In genomic region chr17:65672926-65673325, GRCm38 (mm10) we compare ENCODE assay signal across 27 mouse cellular contexts. TPM values are rescaled to one million over a fixed set of nuclear protein-coding genes. Genes with fewer than 3 reads are reported as not detected.
A peak's percentile ranks its signal among the peaks of the same experiment; 100 is the strongest.
DNase-seq lines count a peak whose midpoint lies in the region; ATAC-seq and TF ChIP-seq lines count a peak whose summit lies in the region.
"Had no signal": no experiment of that assay in that cellular context is flagged by ENCODE, and none has a peak within 500 bp of the region (broad histone marks: within the 10 kb centered on the region; RNA-seq: fewer than 3 reads in every experiment).

No protein-coding gene starts in this region.

- TF ChIP-seq CTCF in heart, adult 2 months (IDR thresholded peaks at IDR 0.05): no peak

- no peaks in the 10 kb centered on the region for H3K4me1 ChIP-seq in forebrain, embryonic 11.5 days (replicated peaks; ENCODE audit: control insufficient read depth, insufficient read depth, low read length)
- H3K4me1 ChIP-seq in forebrain, embryonic 10.5 days: no peaks in the 10 kb centered on the region
- H3K4me1 ChIP-seq in heart, embryonic 10.5 days: peaks cover 11% of the 10 kb centered on the region; the same call in 1 of the 2 replicates
- H3K4me1 ChIP-seq in heart, adult 2 months (ENCODE audit: control insufficient read depth, insufficient read depth, low read length): peaks cover 8% of the 10 kb centered on the region
- H3K4me1 ChIP-seq: embryonic facial prominence, embryonic 12.5 days; forebrain, embryonic 13.5 days; forebrain, embryonic 15.5 days had no signal

- 92% methylated on average over 7 of the region's 7 CpGs for WGBS in forebrain, embryonic 11.5 days
- 92% methylated on average over 7 of the region's 7 CpGs for WGBS in forebrain, embryonic 10.5 days
- 87% methylated on average over 7 of the region's 7 CpGs for WGBS in heart, embryonic 10.5 days
- 96% methylated on average over 7 of the region's 7 CpGs for WGBS in heart, adult 2 months

- no peaks in the 10 kb centered on the region for H3K79me2 ChIP-seq in heart, adult 2 months (replicated peaks; ENCODE audit: control insufficient read depth, insufficient read depth, low read length)

- no peak for TF ChIP-seq POLR2A in heart, adult 2 months (IDR thresholded peaks at IDR 0.05; ENCODE audit: insufficient read depth, low read depth, low read length)

- no peak overlapping the region for H3K9ac ChIP-seq in forebrain, embryonic 11.5 days (ENCODE audit: low read length)
- H3K9ac ChIP-seq in heart, adult 2 months (ENCODE audit: low read depth, low read length): no peak overlapping the region
- H3K9ac ChIP-seq: embryonic facial prominence, embryonic 12.5 days; forebrain, embryonic 13.5 days; forebrain, embryonic 15.5 days; forebrain, postnatal 0 days had no signal

- no peaks in the 10 kb centered on the region for H3K27me3 ChIP-seq in forebrain, embryonic 11.5 days (ENCODE audit: control insufficient read depth, insufficient read depth, low read length)
- H3K27me3 ChIP-seq in forebrain, embryonic 10.5 days (ENCODE audit: poor library complexity, severe bottlenecking): no peaks in the 10 kb centered on the region
- H3K27me3 ChIP-seq in heart, embryonic 10.5 days (ENCODE audit: insufficient read depth, poor library complexity, severe bottlenecking): no peaks in the 10 kb centered on the region
- no peaks in the 10 kb centered on the region for H3K27me3 ChIP-seq in heart, adult 2 months (ENCODE audit: control insufficient read depth, insufficient read depth, low read length)
- H3K27me3 ChIP-seq: CH12.LX; embryonic facial prominence, embryonic 12.5 days; forebrain, embryonic 13.5 days; forebrain, embryonic 15.5 days; Patski had no signal

- no peaks in the 10 kb centered on the region for H3K9me3 ChIP-seq in forebrain, embryonic 11.5 days (ENCODE audit: control insufficient read depth, low read length)
- H3K9me3 ChIP-seq in forebrain, embryonic 10.5 days: no peaks in the 10 kb centered on the region
- H3K9me3 ChIP-seq in heart, embryonic 10.5 days: no peaks in the 10 kb centered on the region
- H3K9me3 ChIP-seq: embryonic facial prominence, embryonic 10.5 days; embryonic facial prominence, embryonic 12.5 days; forebrain, embryonic 13.5 days; forebrain, embryonic 15.5 days; G1E had no signal

- no peak overlapping the region for H3K27ac ChIP-seq in forebrain, embryonic 11.5 days (ENCODE audit: low read depth, low read length)
- H3K27ac ChIP-seq in forebrain, embryonic 10.5 days: no peak overlapping the region
- no peak overlapping the region for H3K27ac ChIP-seq in heart, embryonic 10.5 days
- no peak overlapping the region for H3K27ac ChIP-seq in heart, adult 2 months
- H3K27ac ChIP-seq: embryonic facial prominence, embryonic 10.5 days; embryonic facial prominence, embryonic 12.5 days; forebrain, embryonic 13.5 days; forebrain, embryonic 15.5 days had no signal

- H3K4me3 ChIP-seq in forebrain, embryonic 11.5 days (ENCODE audit: low read depth, low read length): no peak overlapping the region
- no peak overlapping the region for H3K4me3 ChIP-seq in forebrain, embryonic 10.5 days
- H3K4me3 ChIP-seq in heart, embryonic 10.5 days: no peak overlapping the region
- H3K4me3 ChIP-seq in heart, adult 2 months: no peak overlapping the region
- H3K4me3 ChIP-seq: embryonic facial prominence, embryonic 10.5 days; embryonic facial prominence, embryonic 12.5 days; forebrain, embryonic 13.5 days; forebrain, embryonic 15.5 days had no signal

- H3K4me2 ChIP-seq in forebrain, embryonic 11.5 days (ENCODE audit: low read depth, low read length, severe bottlenecking): no peak overlapping the region
- H3K4me2 ChIP-seq: embryonic facial prominence, embryonic 12.5 days; forebrain, embryonic 13.5 days; forebrain, embryonic 15.5 days had no signal

- no peak for ATAC-seq in forebrain, embryonic 11.5 days (replicated peaks; ENCODE audit: low FRiP score)
- ATAC-seq: activated CD4-positive, CD25-positive, alpha-beta regulatory T cell, adult 4 months; CD4-positive, CD25-positive, alpha-beta regulatory T cell, adult 4 months; forebrain, embryonic 13.5 days; forebrain, embryonic 15.5 days; forebrain, postnatal 0 days; Patski had no signal

- DNase-seq in forebrain, embryonic 11.5 days (ENCODE audit: low spot score): peak; percentile 24
- DNase-seq in forebrain, embryonic 10.5 days (ENCODE audit: extremely low spot score, low spot score): no peak
- DNase-seq in heart, embryonic 10.5 days (ENCODE audit: low spot score): peak; percentile 65
- DNase-seq in heart, adult 2 months: no peak
- DNase-seq in testis, postnatal 10 days (ENCODE audit: low spot score): peak; percentile 23
- DNase-seq in testis, postnatal 14 days (ENCODE audit: low spot score): no peak
- DNase-seq: adrenal gland, adult 8-10 months; adrenal gland, postnatal 14 days; adrenal gland, postnatal 36 days; B cell, adult 2 months; cerebellum, adult 11-12 months; cerebellum, adult 2 months; cerebellum, adult 9-10 months; cerebellum, postnatal 10 days; cerebellum, postnatal 25 days; forebrain, postnatal 0 days had no signal

- no peak for TF ChIP-seq EP300 in heart, adult 2 months (IDR thresholded peaks at IDR 0.05; ENCODE audit: insufficient read depth, low read depth, low read length)

- H3K36me3 ChIP-seq in forebrain, embryonic 11.5 days (ENCODE audit: control insufficient read depth, insufficient read depth, low read length): no peaks in the 10 kb centered on the region
- peaks cover 7% of the 10 kb centered on the region; the same call in 1 of the 2 replicates for H3K36me3 ChIP-seq in forebrain, embryonic 10.5 days (replicated peaks)
- H3K36me3 ChIP-seq in heart, embryonic 10.5 days: peaks cover 4% of the 10 kb centered on the region
- no peaks in the 10 kb centered on the region for H3K36me3 ChIP-seq in heart, adult 2 months (ENCODE audit: control insufficient read depth, insufficient read depth, low read length)
- H3K36me3 ChIP-seq: embryonic facial prominence, embryonic 12.5 days; forebrain, embryonic 15.5 days; G1E had no signal

- intact Hi-C loops in heart, adult 2 months (cut with DNase I): no loop called here

RNA-seq across cellular contexts. Expression of gene Txndc2, which starts 31.0 kb away (rescaled TPM):
- 0.24 and 0.39 TPM in 2 replicates for polyA plus RNA-seq in forebrain, embryonic 11.5 days (2014; fragmentation: Nextera tagmentation; extraction: Ambion mirVana)
- not detected in 2 replicates for polyA plus RNA-seq in forebrain, embryonic 10.5 days (2016; fragmentation: Nextera tagmentation; extraction: Ambion mirVana)
- polyA plus RNA-seq in heart, embryonic 10.5 days (2016; fragmentation: Nextera tagmentation; extraction: Ambion mirVana): 0.12 TPM in 1 of 2 replicates, not detected in the other
- not detected for total RNA-seq in heart, adult 2 months (2021)
- polyA plus RNA-seq in heart, adult 2 months (2012; rRNA removed): 0.09 and 0.12 TPM in 2 replicates
- total RNA-seq: CH12.LX had no signal
- polyA plus RNA-seq: activated CD4-positive, CD25-positive, alpha-beta regulatory T cell, adult 4 months; CD4-positive, CD25-positive, alpha-beta regulatory T cell, adult 4 months; cortical plate, adult 2 months; embryonic facial prominence, embryonic 14.5 days; forebrain, postnatal 0 days; G1E; Patski had no signal

RNA-seq across cellular contexts. Expression of gene Vapa, which starts 59.6 kb away (rescaled TPM):
- polyA plus RNA-seq in forebrain, embryonic 11.5 days (2014; fragmentation: Nextera tagmentation; extraction: Ambion mirVana): 213 and 224 TPM in 2 replicates
- 159 and 174 TPM in 2 replicates for polyA plus RNA-seq in forebrain, embryonic 10.5 days (2016; fragmentation: Nextera tagmentation; extraction: Ambion mirVana)
- polyA plus RNA-seq in heart, embryonic 10.5 days (2016; fragmentation: Nextera tagmentation; extraction: Ambion mirVana): 153 and 179 TPM in 2 replicates
- total RNA-seq in heart, adult 2 months (2021): 10 to 100 TPM; 86.1 to 91.4 TPM
- 14.3 and 21.0 TPM in 2 replicates for polyA plus RNA-seq in heart, adult 2 months (2012; rRNA removed)

Comparison
In these comparisons a context has a peak if more than half of its experiments do, and no peak if none do; other contexts are left out.
1. DNase-seq: peak in forebrain, embryonic 11.5 days (single experiment), heart, embryonic 10.5 days (single experiment) and testis, postnatal 10 days (single experiment); none in forebrain, embryonic 10.5 days (single experiment), heart, adult 2 months (0 of 2) and testis, postnatal 14 days (single experiment).